Mouse (Mus musculus) liver, adult 2 months (tissue): Measurements from ENCODE around the gene Rae1. TPM values are rescaled to one million over a fixed set of nuclear protein-coding genes. Genes with fewer than 3 reads are reported as not detected.

Experiments
- DNase-seq: peaks from one replicate; pipeline ENCODE4 v3.0.0-alpha.2; 2011; ENCODE audit warnings: low read depth, low spot score; ENCODE audit errors: extremely low read depth
- H3K27ac ChIP-seq: fragments of 200-500 bp; replicated peaks from 2 replicates; pipeline ENCODE4 v1.5.1; 2012; ENCODE audit warnings: low read depth, mild to moderate bottlenecking, control low read depth, inconsistent platforms, low read length; ENCODE audit not compliant: insufficient read depth
- H3K27me3 ChIP-seq: fragments of 200-500 bp; 2 replicates; pipeline ENCODE4 v1.6.1; 2012; ENCODE audit warnings: mild to moderate bottlenecking, moderate library complexity, low read length, inconsistent platforms; ENCODE audit not compliant: control insufficient read depth, insufficient read depth
- H3K36me3 ChIP-seq: fragments of 200-500 bp; 2 replicates; pipeline ENCODE4 v1.6.1; 2012; ENCODE audit warnings: low read length, inconsistent platforms; ENCODE audit not compliant: control insufficient read depth, insufficient read depth
- H3K4me1 ChIP-seq: fragments of 200-500 bp; 2 replicates; pipeline ENCODE4 v1.6.1; 2011; ENCODE audit warnings: low read length; ENCODE audit not compliant: control insufficient read depth, insufficient read depth
- H3K4me3 ChIP-seq: fragments of 200-500 bp; 2 replicates; pipeline ENCODE4 v1.5.1; 2011; ENCODE audit warnings: low read depth, mild to moderate bottlenecking, control low read depth, low read length, moderate library complexity; ENCODE audit not compliant: insufficient read depth
- H3K79me2 ChIP-seq: fragments of 200-500 bp; 2 replicates; pipeline ENCODE4 v1.6.1; 2012; ENCODE audit warnings: inconsistent platforms, mild to moderate bottlenecking, low read length, moderate library complexity; ENCODE audit not compliant: control insufficient read depth, insufficient read depth
- H3K9ac ChIP-seq: fragments of 200-500 bp; 2 replicates; pipeline ENCODE4 v1.6.1; 2012; ENCODE audit warnings: low read depth, mild to moderate bottlenecking, control low read depth, inconsistent platforms, low read length
- CTCF ChIP-seq: fragments of 200-500 bp; IDR thresholded peaks from 2 replicates; pipeline ENCODE4 v1.5.1; 2011; ENCODE audit warnings: low read depth, low read length, control low read depth
- POLR2A ChIP-seq: fragments of 200-500 bp; IDR thresholded peaks from 2 replicates; pipeline ENCODE4 v1.6.1; 2011; ENCODE audit warnings: low read length, control low read depth; ENCODE audit not compliant: insufficient read depth; ENCODE audit errors: extremely low read depth
- WGBS: fragments of 180-500 bp; shearing (Covaris S2); methylation state at CpG from one replicate; pipeline ENCODE4 v1.1.7; 2018; 5-methylcytosine and 5-hydroxymethylcytosine counted together
- polyA plus RNA-seq: library from polyadenylated mRNA; depleted of rRNA; stranded (reverse); fragments of >200 nt; gene quantifications from 2 replicates; pipeline ENCODE4 v1.2.3, GENCODE M21; 2012
- total RNA-seq: library from RNA; depleted of rRNA; stranded (reverse); fragments of >200 nt; gene quantifications from 2 replicates; pipeline ENCODE4 v1.2.3, GENCODE M21; 2014

Rae1 gene
- total and polyA plus RNA-seq, 2 experiments, result 13.1 to 31.9 TPM

DNA sequence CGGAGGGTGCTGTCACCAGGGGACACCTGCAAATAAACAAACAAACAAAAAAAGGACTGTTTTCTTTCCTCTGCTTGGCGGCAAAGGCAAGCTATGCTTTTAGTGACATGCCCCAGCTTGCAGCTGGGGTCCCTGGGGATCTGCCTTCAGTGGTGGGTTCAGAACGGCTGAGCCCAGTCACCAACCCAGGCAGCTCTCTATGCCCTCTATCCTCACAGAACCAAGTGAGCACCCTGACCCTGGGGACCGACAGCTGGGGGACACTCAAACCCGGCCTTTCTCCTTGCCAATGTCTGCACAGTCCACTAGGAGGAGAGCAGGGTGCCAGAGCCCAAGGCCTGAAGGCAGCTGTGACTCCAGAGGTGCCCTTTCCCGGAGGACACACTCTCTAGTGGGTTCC is 49.9 kb downstream of the Rae1 start:
- Histone ChIP-seq H3K4me3 (no peak overlapping the region), H3K27ac (no peak overlapping the region), H3K27me3 (no peaks in the 10 kb centered on the region), H3K4me1 (peaks cover 3% of the 10 kb centered on the region; the same call in 1 of the 2 replicates), H3K9ac (no peak overlapping the region), H3K79me2 (no peaks in the 10 kb centered on the region), H3K36me3 (no peaks in the 10 kb centered on the region)
- no peak for DNase-seq
- WGBS, result 77% methylated on average over 6 of the region's 6 CpGs
- TF ChIP-seq CTCF (no peak), POLR2A (no peak)

DNA sequence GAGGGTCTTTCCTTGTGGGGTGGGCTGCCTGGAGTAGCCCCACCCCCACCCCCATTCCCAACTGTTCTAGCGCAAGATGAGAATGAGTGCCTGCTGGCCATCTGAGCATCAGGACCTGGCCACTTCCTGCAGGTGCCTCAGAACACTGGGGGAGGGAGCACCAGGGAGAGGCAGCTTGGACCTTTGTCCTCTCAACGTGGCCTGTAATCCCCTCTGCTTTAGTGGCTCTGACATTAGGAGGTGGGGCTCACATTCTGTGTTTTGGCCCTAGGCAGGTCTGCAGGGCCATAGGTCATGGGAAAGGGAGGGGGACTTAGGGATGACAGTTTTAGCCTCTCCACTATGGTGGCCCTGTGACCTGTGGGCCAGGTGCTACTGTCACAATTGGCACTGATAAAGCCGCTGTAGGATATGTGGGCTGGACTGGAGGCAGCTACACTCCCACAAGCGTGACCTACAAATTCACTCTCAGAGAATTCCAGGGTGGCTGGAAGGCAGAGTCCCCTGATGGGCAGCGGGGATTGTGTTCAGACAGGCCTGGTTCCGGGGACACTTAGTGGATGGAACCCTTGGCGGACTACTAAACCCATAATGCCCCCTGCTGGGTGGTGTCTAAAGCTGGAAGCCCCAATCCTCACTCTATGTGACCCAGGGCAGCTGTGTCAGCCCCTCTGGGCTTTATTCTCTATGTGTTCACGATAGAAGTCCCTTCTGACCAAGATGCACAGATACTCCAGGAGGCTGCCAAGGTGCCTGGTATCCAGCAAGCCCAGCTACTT is 50.9 kb downstream of the Rae1 start:
- no peak for DNase-seq
- no peak for TF ChIP-seq CTCF
- TF ChIP-seq POLR2A, result no peak
- Histone ChIP-seq H3K4me1 (no peaks in the 10 kb centered on the region), H3K9ac (no peak overlapping the region), H3K79me2 (no peaks in the 10 kb centered on the region), H3K36me3 (no peaks in the 10 kb centered on the region), H3K4me3 (no peak overlapping the region), H3K27ac (no peak overlapping the region), H3K27me3 (no peaks in the 10 kb centered on the region)
- 54% methylated on average over 8 of the region's 8 CpGs for WGBS

DNA sequence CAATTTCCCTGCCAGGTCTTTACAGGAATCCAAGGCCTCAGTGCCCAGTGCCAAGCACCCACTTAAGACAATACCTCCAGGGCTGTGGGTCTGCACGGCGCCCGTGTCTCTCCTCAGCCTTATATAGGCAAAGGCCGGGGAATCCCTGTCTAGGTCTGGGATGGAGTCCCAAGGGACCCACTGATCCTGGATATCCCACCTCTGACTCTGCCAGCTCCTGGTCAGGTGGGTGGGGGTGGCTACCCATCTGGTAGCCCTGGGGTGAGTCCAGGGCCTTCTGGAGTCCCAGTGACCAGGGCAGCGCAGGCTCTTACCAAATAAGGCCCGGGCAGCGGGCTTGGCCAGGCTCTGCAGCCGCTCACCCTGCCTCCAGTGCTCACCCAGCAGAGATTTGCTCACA is 53.0 kb downstream of the Rae1 start:
- H3K9ac ChIP-seq, result no peak overlapping the region
- H3K27ac ChIP-seq, result no peak overlapping the region
- no peaks in the 10 kb centered on the region for H3K4me1 ChIP-seq
- TF ChIP-seq POLR2A (no peak), CTCF (no peak)
- no peaks in the 10 kb centered on the region for H3K36me3 ChIP-seq
- 96% methylated on average over 8 of the region's 8 CpGs for WGBS
- H3K27me3 ChIP-seq, result no peaks in the 10 kb centered on the region
- no peak overlapping the region for H3K4me3 ChIP-seq
- no peak for DNase-seq
- no peaks in the 10 kb centered on the region for H3K79me2 ChIP-seq

DNA sequence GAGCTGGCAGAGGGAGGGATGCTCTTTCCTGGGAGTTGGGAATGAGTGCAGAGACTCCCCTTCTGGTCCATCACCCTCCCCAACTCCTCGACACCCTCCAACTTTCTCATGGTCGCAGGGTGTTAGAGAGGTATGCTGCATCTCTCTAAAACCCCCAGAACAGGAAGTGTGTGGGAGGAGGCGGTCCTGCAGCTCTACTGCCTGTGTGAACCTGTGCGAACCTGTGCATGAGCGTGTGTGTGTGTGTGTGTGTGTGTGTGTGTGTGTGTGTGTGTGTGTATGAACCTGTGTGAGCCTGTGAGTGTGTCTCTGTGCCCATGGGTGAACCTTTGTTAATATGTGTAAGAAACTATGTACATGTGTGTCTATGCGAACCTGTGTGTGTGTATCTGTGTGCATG is 53.9 kb downstream of the Rae1 start:
- TF ChIP-seq CTCF (no peak), POLR2A (no peak)
- no peaks in the 10 kb centered on the region for H3K27me3 ChIP-seq
- no peak overlapping the region for H3K4me3 ChIP-seq
- WGBS, result 86% methylated on average over 6 of the region's 6 CpGs
- no peaks in the 10 kb centered on the region for H3K36me3 ChIP-seq
- H3K27ac ChIP-seq, result no peak overlapping the region
- DNase-seq, result no peak
- H3K79me2 ChIP-seq, result no peaks in the 10 kb centered on the region
- H3K4me1 ChIP-seq, result no peaks in the 10 kb centered on the region
- no peak overlapping the region for H3K9ac ChIP-seq

DNA sequence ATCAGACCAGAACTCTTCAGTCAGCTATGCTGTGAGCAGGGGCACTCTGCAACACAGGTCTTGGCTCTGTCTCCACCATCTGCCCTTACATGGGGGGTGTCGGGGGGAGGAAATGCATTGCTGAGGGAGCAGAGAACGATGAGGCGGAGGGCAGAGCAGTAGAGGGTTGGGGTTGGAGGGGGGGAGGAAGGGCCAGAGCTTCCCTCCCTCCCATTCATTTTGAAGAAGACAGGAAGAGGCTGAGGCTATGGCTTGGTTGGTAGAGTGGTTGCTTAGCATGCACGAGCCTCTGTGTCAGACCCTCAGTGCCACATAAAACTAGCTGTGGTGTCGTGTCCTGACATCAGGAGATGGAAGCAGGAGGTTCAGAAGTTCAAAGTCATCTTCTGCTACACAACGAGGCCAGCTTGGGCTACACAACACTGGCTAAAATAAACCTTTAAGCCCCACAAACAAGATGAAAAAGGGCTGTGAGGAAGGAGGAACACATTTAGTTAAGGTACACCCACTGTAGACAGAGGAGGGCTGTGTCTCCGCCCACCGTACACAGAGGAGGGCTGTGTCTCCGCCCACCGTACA is 56.5 kb downstream of the Rae1 start:
- no peak overlapping the region for H3K27ac ChIP-seq
- no peaks in the 10 kb centered on the region for H3K27me3 ChIP-seq
- no peak overlapping the region for H3K9ac ChIP-seq
- DNase-seq, result no peak
- TF ChIP-seq CTCF, result no peak
- no peak for TF ChIP-seq POLR2A
- no peaks in the 10 kb centered on the region for H3K79me2 ChIP-seq
- 41% methylated on average over 10 of the region's 10 CpGs for WGBS
- H3K36me3 ChIP-seq, result no peaks in the 10 kb centered on the region
- no peak overlapping the region for H3K4me3 ChIP-seq
- no peaks in the 10 kb centered on the region for H3K4me1 ChIP-seq

DNA sequence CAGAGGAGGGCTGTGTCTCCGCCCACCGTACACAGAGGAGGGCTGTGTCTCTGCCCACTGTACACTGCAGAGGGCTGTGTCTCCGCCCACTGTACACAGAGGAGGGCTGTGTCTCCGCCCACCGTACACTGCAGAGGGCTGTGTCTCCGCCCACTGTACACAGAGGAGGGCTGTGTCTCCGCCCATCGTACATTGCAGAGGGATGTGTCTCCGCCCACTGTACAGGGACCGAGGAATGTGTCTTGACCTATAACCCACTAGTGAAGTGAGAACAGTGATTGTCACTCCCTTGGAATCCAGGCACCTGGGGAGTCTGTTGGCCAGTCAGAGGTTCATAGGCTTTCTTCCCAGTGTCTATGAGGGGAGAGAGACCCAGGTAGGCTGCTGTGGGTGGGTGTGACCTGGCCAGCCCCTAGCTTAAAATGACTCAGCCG is 57.0 kb downstream of the Rae1 start:
- WGBS, result 24% methylated on average over 11 of the region's 11 CpGs
- Histone ChIP-seq H3K9ac (no peak overlapping the region), H3K27ac (no peak overlapping the region), H3K36me3 (no peaks in the 10 kb centered on the region), H3K27me3 (no peaks in the 10 kb centered on the region), H3K4me1 (no peaks in the 10 kb centered on the region), H3K79me2 (no peaks in the 10 kb centered on the region), H3K4me3 (no peak overlapping the region)
- DNase-seq, result peak; percentile 49
- no peak for TF ChIP-seq POLR2A
- no peak for TF ChIP-seq CTCF
